Comparison of ENCODE assay signal across 1 mouse cellular context in the genomic region with DNA sequence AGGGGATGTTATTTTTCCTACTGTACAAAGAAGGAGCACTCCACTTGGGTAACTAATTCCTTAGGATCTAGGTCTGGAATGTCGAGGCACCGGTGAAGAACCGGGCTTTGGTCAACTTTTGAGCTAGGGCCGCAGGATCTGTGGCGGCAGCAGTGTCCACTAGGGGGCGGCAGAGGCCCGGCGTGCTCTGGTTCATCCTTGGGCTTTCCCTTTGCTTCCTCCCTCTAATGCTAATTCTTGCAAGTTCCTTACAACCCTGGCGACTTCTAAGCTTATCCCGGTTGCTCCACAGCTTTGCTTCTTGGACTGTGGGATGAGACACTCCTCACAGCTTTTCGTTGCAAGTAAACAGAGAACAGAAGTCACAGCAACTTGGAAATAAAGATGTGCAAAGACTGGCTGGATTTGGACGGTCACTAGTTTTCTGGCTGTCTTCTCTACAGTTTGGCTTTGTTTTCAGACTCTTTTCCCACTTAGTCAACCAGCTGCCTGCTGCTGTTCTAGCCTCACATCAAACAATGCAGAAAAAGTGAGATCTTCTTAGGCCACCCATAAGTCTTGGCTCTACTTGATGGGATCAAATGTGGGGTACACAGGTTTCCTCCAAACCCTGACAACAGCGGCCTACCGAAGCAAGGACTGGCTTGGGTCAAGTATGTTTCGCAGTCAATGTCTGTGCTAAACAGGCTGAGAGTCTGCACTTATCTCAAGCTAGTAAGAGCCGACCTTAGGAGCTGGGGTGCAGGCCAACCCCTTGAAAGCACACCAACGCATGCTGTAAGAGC.
TF ChIP-seq lines count a peak whose summit lies in the region.

No protein-coding gene starts in this region.

TF ChIP-seq in C2C12, 6 proteins besides CTCF, POLR2A, EP300 and RAD21:
- TF ChIP-seq CEBPB (IDR thresholded peaks at IDR 0.05; ENCODE audit: low read depth), result no peak
- no peak for TF ChIP-seq MAX (IDR thresholded peaks at IDR 0.05)
- no peak for TF ChIP-seq USF1 (IDR thresholded peaks at IDR 0.05; ENCODE audit: low read depth)
- TF ChIP-seq MYOD1 (IDR thresholded peaks at IDR 0.05; ENCODE audit: control insufficient read depth, insufficient read length, low read depth), result no peak
- TF ChIP-seq FOSL1 (IDR thresholded peaks at IDR 0.05; ENCODE audit: insufficient read depth, low read length, poor library complexity, severe bottlenecking), result no peak
- TF ChIP-seq MYOG (IDR thresholded peaks at IDR 0.05; ENCODE audit: control insufficient read depth, extremely low read depth, insufficient read length), result no peak
